Mouse (Mus musculus) R1 (cell line): Measurements from ENCODE around the gene Myzap.

Experiments used
- DNase-seq: peaks from one replicate; pipeline ENCODE4 v3.0.0-alpha.2; 2018; ENCODE audit warnings: low read depth, low spot score

Gene Myzap

GRCm38 (mm10) chr9:71484871-71485474 lies 107.2 kb downstream of the Myzap start:
- no peak for DNase-seq

DNA sequence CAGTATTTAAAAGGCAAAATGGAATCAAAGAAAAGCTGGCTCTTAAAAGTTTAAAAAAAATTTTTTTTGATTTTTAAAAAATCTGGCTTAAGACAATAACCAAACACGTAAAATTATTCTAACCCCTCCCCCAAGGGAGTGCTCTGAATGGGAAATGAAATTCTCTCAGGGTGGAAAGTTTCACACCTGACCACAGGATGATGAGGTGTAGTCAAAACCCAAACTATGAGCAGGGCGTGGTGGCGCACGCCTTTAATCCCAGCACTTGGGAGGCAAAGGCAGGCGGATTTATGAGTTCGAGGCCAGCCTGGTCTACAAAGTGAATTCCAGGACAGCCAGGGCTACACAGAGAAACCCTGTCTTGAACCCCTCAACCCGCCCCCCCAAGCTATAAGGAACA lies 108.3 kb downstream of the Myzap start:
- DNase-seq = peak; percentile 28

GRCm38 (mm10) chr9:71480305-71480704 lies 111.9 kb downstream of the Myzap start:
- no peak for DNase-seq

DNA sequence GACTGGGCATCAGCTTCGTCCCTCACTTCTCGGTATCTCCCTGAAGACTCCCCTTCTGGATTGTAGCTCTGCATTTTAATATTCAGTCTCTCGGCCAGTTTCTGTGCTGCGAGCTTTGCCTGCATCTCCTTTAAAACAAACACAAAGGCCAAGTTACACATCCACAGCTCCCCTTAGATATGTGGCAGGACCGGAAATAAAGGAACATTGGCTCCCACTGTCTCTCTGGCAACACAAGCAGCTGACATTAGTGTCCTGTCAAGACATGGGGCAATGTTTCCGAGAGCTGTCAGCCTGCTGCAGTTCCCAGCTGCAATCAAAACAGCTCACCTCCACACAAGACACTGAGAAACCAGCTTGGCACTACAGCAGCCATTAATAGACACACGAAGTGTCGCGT lies 112.7 kb downstream of the Myzap start:
- DNase-seq = no peak

GRCm38 (mm10) chr9:71478596-71478995 lies 113.6 kb downstream of the Myzap start:
- no peak for DNase-seq

DNA sequence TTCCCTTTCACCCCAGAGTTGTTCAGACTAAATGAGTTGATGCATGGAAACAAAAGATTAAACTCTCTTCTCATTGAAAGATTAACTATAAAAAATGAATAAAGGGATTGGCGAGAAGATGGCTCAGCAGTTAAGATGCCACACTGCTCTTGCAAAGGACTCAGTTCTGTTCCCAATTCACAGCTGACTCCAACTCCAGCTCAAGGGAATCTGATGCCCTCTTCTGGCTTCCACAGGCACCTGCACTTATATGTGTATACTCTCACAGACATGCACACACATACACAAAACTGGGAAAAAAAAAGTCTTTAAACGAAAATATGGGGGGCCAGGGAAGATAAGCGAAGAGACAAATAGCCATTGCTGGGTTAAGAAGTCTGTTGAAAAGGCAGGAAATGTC lies 115.6 kb downstream of the Myzap start:
- DNase-seq = peak; percentile 71

GRCm38 (mm10) chr9:71475536-71475935 lies 116.6 kb downstream of the Myzap start:
- DNase-seq = peak; percentile 28

DNA sequence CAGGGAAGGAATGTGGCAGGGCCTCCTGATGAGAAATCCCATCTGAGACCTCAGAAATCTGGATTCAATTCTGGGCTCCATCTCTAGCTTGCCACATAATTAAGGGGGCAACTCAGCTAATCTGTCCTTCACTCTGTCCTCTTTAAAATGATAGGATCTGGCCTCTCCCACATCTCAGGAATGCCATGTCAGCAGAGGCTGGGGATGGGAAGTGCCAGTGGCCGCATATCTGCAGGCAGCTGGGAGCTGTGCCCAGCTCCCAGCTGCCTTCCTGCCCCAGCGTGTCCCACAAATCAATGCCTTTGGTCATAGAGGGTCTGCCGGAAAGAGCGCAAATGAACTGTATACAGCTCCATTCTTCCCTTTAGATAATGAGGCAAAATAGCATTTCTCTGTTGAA lies 124.7 kb downstream of the Myzap start:
- DNase-seq = no peak

- peak; percentile 78 for DNase-seq
Observed at GRCm38 (mm10) chr9:71466111-71466510, 126.0 kb downstream of the Myzap start.

GRCm38 (mm10) chr9:71463072-71463667 lies 129.0 kb downstream of the Myzap start:
- DNase-seq = no peak

DNA sequence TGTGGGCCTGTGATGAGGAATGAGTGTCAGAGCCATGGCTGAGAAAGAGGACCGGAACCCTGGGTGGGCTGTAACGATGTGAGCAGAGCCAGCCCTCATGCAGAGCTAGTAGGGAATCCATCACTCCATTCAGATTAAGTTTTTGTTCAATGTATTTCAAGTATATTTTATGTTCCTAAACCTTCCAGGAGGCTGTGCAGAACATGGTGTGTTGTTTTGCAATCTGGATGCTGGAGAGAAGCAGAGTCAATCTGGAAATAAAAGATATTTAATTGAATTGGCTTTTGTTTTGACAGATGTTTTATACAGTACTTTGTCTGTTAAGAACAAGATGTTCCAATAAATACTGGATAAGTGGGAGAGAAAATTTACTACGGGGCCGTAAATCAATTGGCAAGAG lies 135.4 kb downstream of the Myzap start:
- no peak for DNase-seq
